In genomic region chr11:64210916-64211315, GRCm38 (mm10) we compare ENCODE assay signal across 11 mouse cellular contexts.
"Had no signal": no experiment of that assay in that cellular context is flagged by ENCODE, and none has a peak within 500 bp of the region (broad histone marks: within the 10 kb centered on the region; RNA-seq: fewer than 3 reads in every experiment).

No protein-coding gene starts in this region.

- H3K4me1 ChIP-seq: megakaryocyte, embryonic 14.5 days; stomach, embryonic 15.5 days had no signal

- H3K27ac ChIP-seq: limb, embryonic 12.5 days; macrophage; midbrain, embryonic 12.5 days; stomach, embryonic 15.5 days had no signal

- H3K36me3 ChIP-seq: limb, embryonic 12.5 days; midbrain, embryonic 12.5 days; stomach, embryonic 15.5 days had no signal

- DNase-seq: kidney, postnatal 14 days; lung, postnatal 10 days; right cerebral cortex, postnatal 14 days; thymus, postnatal 4 days had no signal

- H3K4me3 ChIP-seq: limb, embryonic 12.5 days; megakaryocyte, embryonic 14.5 days; midbrain, embryonic 12.5 days; stomach, embryonic 15.5 days had no signal

- H3K9me3 ChIP-seq: limb, embryonic 12.5 days; midbrain, embryonic 12.5 days; stomach, embryonic 15.5 days had no signal

- H3K9ac ChIP-seq: limb, embryonic 12.5 days; midbrain, embryonic 12.5 days; stomach, embryonic 15.5 days had no signal

- H3K4me2 ChIP-seq: limb, embryonic 12.5 days; liver, embryonic 11.5 days; midbrain, embryonic 12.5 days; stomach, embryonic 15.5 days had no signal

- ATAC-seq: intestine, postnatal 0 days had no signal

- H3K27me3 ChIP-seq: limb, embryonic 12.5 days; midbrain, embryonic 12.5 days; stomach, embryonic 15.5 days had no signal
